Mouse (Mus musculus) heart, embryonic 13.5 days (tissue): ENCODE data around the gene Olfr373. TPM values are rescaled to one million over a fixed set of nuclear protein-coding genes. Genes with fewer than 3 reads are reported as not detected.

Experiments used
- ATAC-seq: fragments of 200-750 bp; cut with Nextera tagmentation; 2 replicates; pipeline ENCODE4 v1.8.0; 2017; ENCODE audit warnings: moderate TSS enrichment; ENCODE audit not compliant: insufficient number of reproducible peaks, low FRiP score, low TSS enrichment; ENCODE audit errors: extremely low read depth
- H3K27ac ChIP-seq: fragments of 300-500 bp; sonication (generic); replicated peaks from 2 replicates; pipeline ENCODE4 v1.5.1; 2015; ENCODE audit warnings: moderate library complexity, mild to moderate bottlenecking, inconsistent platforms
- H3K27me3 ChIP-seq: fragments of 300-500 bp; sonication (generic); replicated peaks from 2 replicates; pipeline ENCODE4 v1.6.1; 2015; ENCODE audit warnings: mild to moderate bottlenecking, inconsistent platforms
- H3K36me3 ChIP-seq: fragments of 300-500 bp; sonication (generic); 2 replicates; pipeline ENCODE4 v1.6.1; 2015; ENCODE audit warnings: mild to moderate bottlenecking, inconsistent platforms
- H3K4me1 ChIP-seq: fragments of 300-500 bp; sonication (generic); 2 replicates; pipeline ENCODE4 v1.6.1; 2015; ENCODE audit warnings: inconsistent platforms
- H3K4me2 ChIP-seq: fragments of 300-500 bp; sonication (generic); 2 replicates; pipeline ENCODE4 v1.6.1; 2015; ENCODE audit warnings: inconsistent platforms, mild to moderate bottlenecking, moderate library complexity
- H3K4me3 ChIP-seq: fragments of 300-500 bp; sonication (generic); 2 replicates; pipeline ENCODE4 v1.5.1; 2015; ENCODE audit warnings: moderate library complexity, mild to moderate bottlenecking, inconsistent platforms
- H3K9ac ChIP-seq: fragments of 300-500 bp; sonication (generic); 2 replicates; pipeline ENCODE4 v1.6.1; 2015; ENCODE audit warnings: inconsistent platforms, mild to moderate bottlenecking, moderate library complexity
- H3K9me3 ChIP-seq: fragments of 300-500 bp; sonication (generic); 2 replicates; pipeline ENCODE4 v1.6.1; 2016; ENCODE audit warnings: inconsistent platforms
- WGBS: fragments of 180-500 bp; shearing (Covaris S2); methylation state at CpG from one replicate; pipeline ENCODE4 v1.1.7; 2015; ENCODE audit warnings: mixed read lengths; 5-methylcytosine and 5-hydroxymethylcytosine counted together
- polyA plus RNA-seq: library from polyadenylated mRNA; unstranded; fragments of >200 nt; fragmentation: Nextera tagmentation; extraction: Ambion mirVana; gene quantifications from 2 replicates; pipeline ENCODE4 v1.2.1, GENCODE M21; 2015

Olfr373 gene
- polyA plus RNA-seq, 1 experiment from 2014 or later: not detected

DNA sequence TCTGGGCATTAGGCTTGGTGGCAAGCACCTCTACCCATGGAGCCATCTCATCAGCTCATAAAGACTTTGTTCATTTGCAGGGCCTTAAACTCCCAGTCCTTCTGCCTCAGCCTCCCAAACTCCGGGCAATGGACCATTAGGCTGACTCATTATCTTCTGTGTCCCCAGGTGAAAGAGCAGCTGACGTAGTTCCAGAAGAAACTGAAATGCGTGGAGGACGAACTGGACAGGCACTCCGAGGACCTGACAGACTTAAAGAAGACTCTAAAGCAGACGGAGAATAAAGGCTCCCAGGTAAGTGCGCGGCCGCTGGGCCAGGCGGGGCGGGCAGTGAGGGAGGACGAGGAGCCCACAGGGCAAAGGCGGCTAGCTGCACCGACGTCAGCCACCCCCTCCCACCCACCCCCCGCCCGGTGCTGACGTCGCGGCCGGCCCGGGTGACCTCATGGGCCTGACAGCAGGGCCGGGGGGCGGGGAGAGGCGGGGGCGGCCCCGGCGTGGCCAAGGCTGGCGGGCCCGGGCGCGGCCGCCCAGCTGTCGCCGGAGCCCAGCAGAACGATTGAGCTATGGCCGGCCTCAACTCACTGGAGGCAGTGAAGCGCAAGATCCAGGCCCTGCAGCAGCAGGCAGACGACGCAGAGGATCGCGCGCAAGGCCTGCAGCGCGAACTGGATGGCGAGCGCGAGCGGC, 51.9 kb downstream of the Olfr373 start, which contains the start of gene Tpm4:
Gene Tpm4, plus strand, starts transcription at position 220 of the 690 bp plus-strand sequence.
- H3K36me3 ChIP-seq: peaks cover 20% of the 10 kb centered on the region
- H3K4me3 ChIP-seq: peak within 1 kb of the TSS; percentile 94
- peak within 1 kb of the TSS; percentile 89 for H3K4me2 ChIP-seq
- peak within 1 kb of the TSS; percentile 100 for H3K27ac ChIP-seq
- peak; percentile 68 for ATAC-seq
- H3K9ac ChIP-seq: peak within 1 kb of the TSS; percentile 99
- peaks cover 54% of the 10 kb centered on the region for H3K4me1 ChIP-seq
- WGBS: 1% methylated on average over 37 of the region's 49 CpGs
- H3K27me3 ChIP-seq: no peaks in the 10 kb centered on the region
- no peaks in the 10 kb centered on the region for H3K9me3 ChIP-seq

GRCm38 (mm10) chr8:72135446-72136301, 52.7 kb downstream of the Olfr373 start:
- Histone ChIP-seq H3K36me3 (peaks cover 27% of the 10 kb centered on the region), H3K4me1 (peaks cover 59% of the 10 kb centered on the region), H3K27ac (peak overlapping the region; percentile 100), H3K27me3 (no peaks in the 10 kb centered on the region), H3K9ac (peak overlapping the region; percentile 99), H3K4me2 (peak overlapping the region; percentile 89), H3K9me3 (no peaks in the 10 kb centered on the region), H3K4me3 (peak overlapping the region; percentile 94)
- ATAC-seq: peak; percentile 55
- WGBS: under 1% methylated on average over 56 of the region's 62 CpGs

- Histone ChIP-seq H3K9ac (peak overlapping the region; percentile 99), H3K27me3 (no peaks in the 10 kb centered on the region), H3K4me2 (peak overlapping the region; percentile 89), H3K27ac (peak overlapping the region; percentile 100), H3K4me1 (peaks cover 59% of the 10 kb centered on the region), H3K4me3 (peak overlapping the region; percentile 94), H3K36me3 (peaks cover 35% of the 10 kb centered on the region), H3K9me3 (no peaks in the 10 kb centered on the region)
- no peak for ATAC-seq
- under 1% methylated on average over 18 of the region's 18 CpGs for WGBS
Observed at GRCm38 (mm10) chr8:72136302-72136978, 53.5 kb downstream of the Olfr373 start.

GRCm38 (mm10) chr8:72137431-72137830, 54.5 kb downstream of the Olfr373 start:
- no peak for ATAC-seq
- Histone ChIP-seq H3K9me3 (no peaks in the 10 kb centered on the region), H3K4me3 (peak overlapping the region; percentile 94), H3K4me1 (peaks cover 57% of the 10 kb centered on the region), H3K4me2 (peak overlapping the region; percentile 89), H3K36me3 (peaks cover 45% of the 10 kb centered on the region), H3K27ac (peak overlapping the region; percentile 100), H3K27me3 (no peaks in the 10 kb centered on the region), H3K9ac (peak overlapping the region; percentile 99)
- WGBS: 83% methylated on average over 2 of the region's 2 CpGs

GRCm38 (mm10) chr8:72138456-72138855, 55.5 kb downstream of the Olfr373 start:
- H3K36me3 ChIP-seq: peaks cover 55% of the 10 kb centered on the region
- no peak overlapping the region for H3K4me3 ChIP-seq
- H3K9ac ChIP-seq: peak overlapping the region; percentile 99; the same call in 1 of the 2 replicates
- 95% methylated on average over 5 of the region's 5 CpGs for WGBS
- no peaks in the 10 kb centered on the region for H3K27me3 ChIP-seq
- H3K27ac ChIP-seq: no peak overlapping the region
- no peak overlapping the region; the same call in 1 of the 2 replicates for H3K4me2 ChIP-seq
- peaks cover 50% of the 10 kb centered on the region for H3K4me1 ChIP-seq
- ATAC-seq: no peak
- H3K9me3 ChIP-seq: no peaks in the 10 kb centered on the region

GRCm38 (mm10) chr8:72143256-72143824, 60.4 kb downstream of the Olfr373 start:
- Histone ChIP-seq H3K9me3 (no peaks in the 10 kb centered on the region), H3K4me1 (peaks cover 52% of the 10 kb centered on the region), H3K27ac (no peak overlapping the region), H3K4me3 (no peak overlapping the region), H3K27me3 (no peaks in the 10 kb centered on the region), H3K9ac (no peak overlapping the region), H3K4me2 (no peak overlapping the region), H3K36me3 (peaks cover 100% of the 10 kb centered on the region)
- 81% methylated on average over 13 of the region's 13 CpGs for WGBS
- no peak for ATAC-seq

DNA sequence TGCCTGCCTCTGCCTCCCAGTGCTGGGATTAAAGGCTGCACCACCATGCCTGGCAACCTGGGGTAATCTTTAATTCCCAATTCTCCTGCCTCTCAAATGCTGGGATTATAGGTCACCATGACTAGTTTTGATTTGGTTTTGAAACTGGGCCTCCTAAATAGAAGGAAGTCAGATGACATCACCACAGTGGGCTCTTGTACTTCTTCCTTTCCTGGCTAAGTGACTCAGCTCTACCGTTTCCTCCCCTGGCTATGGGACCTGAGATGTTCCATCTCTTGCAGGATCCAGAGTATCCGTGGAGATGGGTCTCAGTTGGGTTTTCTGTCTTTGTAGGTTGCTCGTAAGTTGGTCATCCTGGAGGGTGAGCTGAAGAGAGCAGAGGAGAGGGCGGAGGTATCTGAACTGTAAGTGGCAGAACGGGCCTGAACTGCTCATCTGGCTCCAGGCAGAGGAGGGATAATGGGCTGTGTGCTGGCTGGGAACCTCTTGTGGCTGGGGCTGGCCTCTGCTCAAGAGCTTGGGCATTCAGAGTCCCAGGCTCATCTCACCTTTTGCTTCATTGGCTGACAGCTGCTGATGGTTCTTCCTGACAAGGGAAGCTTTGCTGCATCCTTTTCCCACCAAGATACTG, 61.5 kb downstream of the Olfr373 start:
- Histone ChIP-seq H3K36me3 (peaks cover 98% of the 10 kb centered on the region), H3K4me1 (peaks cover 46% of the 10 kb centered on the region), H3K9ac (no peak overlapping the region), H3K27me3 (no peaks in the 10 kb centered on the region), H3K4me3 (no peak overlapping the region), H3K9me3 (no peaks in the 10 kb centered on the region), H3K27ac (0 out of 2 replicates have a peak overlapping the region, but pooled peaks have one; percentile 28), H3K4me2 (no peak overlapping the region)
- 74% methylated on average over 5 of the region's 5 CpGs for WGBS
- no peak for ATAC-seq

DNA sequence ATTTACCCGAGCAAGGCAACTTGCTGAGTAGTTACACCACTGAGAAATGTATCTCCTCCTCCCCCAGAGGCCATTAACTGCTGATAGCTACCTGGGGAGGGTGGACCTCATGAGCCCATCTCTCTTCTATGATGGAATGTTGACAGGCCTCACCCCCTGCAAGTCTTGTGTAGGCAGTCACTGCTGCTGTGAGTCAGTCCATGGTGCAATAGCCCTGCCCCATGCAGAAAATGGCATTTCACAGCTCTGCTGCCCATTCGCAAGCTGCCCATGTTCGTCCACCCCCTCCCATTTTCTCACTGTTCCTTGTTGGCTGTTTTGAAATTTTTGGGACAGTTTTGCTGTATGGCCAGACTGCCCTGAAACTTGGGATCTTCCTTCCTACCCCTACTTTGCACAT, 62.5 kb downstream of the Olfr373 start:
- H3K9me3 ChIP-seq: no peaks in the 10 kb centered on the region
- peak overlapping the region; percentile 70; the same call in 1 of the 2 replicates for H3K27ac ChIP-seq
- no peak overlapping the region for H3K4me2 ChIP-seq
- no peak overlapping the region for H3K4me3 ChIP-seq
- no peak for ATAC-seq
- H3K9ac ChIP-seq: peak overlapping the region; percentile 47; the same call in 1 of the 2 replicates
- peaks cover 98% of the 10 kb centered on the region for H3K36me3 ChIP-seq
- peaks cover 41% of the 10 kb centered on the region for H3K4me1 ChIP-seq
- H3K27me3 ChIP-seq: no peaks in the 10 kb centered on the region
- 72% methylated on average over 3 of the region's 3 CpGs for WGBS

DNA sequence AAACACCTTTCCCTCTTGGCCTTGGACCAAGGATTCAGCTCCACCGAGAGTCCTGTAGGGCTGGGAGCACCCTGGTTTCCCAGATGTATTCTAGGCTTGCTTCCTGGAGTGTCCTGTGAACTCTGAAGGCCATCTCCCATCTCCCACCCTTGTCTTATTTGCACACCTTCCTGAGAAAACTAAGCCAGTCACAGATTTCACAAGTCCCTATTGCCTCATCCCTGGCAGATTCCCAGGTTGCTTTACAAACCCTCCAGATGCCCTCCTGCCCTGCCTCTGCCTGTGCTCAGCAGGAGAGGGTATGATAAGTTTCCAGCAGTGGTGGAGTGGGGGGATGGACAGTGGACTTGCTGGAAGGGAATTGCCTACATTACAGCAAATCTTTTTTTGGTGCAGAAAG, 63.1 kb downstream of the Olfr373 start:
- peak overlapping the region; percentile 47 for H3K9ac ChIP-seq
- no peak overlapping the region for H3K4me3 ChIP-seq
- no peaks in the 10 kb centered on the region for H3K9me3 ChIP-seq
- H3K4me1 ChIP-seq: peaks cover 41% of the 10 kb centered on the region
- no peak overlapping the region for H3K4me2 ChIP-seq
- H3K27ac ChIP-seq: peak overlapping the region; percentile 70
- peaks cover 98% of the 10 kb centered on the region for H3K36me3 ChIP-seq
- WGBS: 62% methylated on average over 1 of the region's 1 CpGs
- no peaks in the 10 kb centered on the region for H3K27me3 ChIP-seq
- no peak for ATAC-seq

GRCm38 (mm10) chr8:72146556-72146955, 63.6 kb downstream of the Olfr373 start:
- Histone ChIP-seq H3K27me3 (no peaks in the 10 kb centered on the region), H3K27ac (peak overlapping the region; percentile 70), H3K4me3 (no peak overlapping the region), H3K4me2 (no peak overlapping the region), H3K4me1 (peaks cover 41% of the 10 kb centered on the region), H3K36me3 (peaks cover 98% of the 10 kb centered on the region), H3K9me3 (no peaks in the 10 kb centered on the region), H3K9ac (0 out of 2 replicates have a peak overlapping the region, but pooled peaks have one; percentile 38)
- no peak for ATAC-seq
- WGBS: 81% methylated on average over 3 of the region's 3 CpGs
